Mouse (Mus musculus) spleen, adult 2 months (tissue): ENCODE measurements around the gene Atp2c2.

Source experiments
- CTCF ChIP-seq: fragments of 200-500 bp; IDR thresholded peaks from 2 replicates; pipeline ENCODE4 v1.5.1; 2011; ENCODE audit warnings: mild to moderate bottlenecking, inconsistent platforms; ENCODE audit not compliant: insufficient read depth, insufficient read length, insufficient replicate concordance; ENCODE audit errors: extremely low read depth
- POLR2A ChIP-seq: fragments of 200-500 bp; IDR thresholded peaks from 2 replicates; pipeline ENCODE4 v1.6.1; 2011; ENCODE audit warnings: low read depth, low read length, inconsistent platforms

DNA sequence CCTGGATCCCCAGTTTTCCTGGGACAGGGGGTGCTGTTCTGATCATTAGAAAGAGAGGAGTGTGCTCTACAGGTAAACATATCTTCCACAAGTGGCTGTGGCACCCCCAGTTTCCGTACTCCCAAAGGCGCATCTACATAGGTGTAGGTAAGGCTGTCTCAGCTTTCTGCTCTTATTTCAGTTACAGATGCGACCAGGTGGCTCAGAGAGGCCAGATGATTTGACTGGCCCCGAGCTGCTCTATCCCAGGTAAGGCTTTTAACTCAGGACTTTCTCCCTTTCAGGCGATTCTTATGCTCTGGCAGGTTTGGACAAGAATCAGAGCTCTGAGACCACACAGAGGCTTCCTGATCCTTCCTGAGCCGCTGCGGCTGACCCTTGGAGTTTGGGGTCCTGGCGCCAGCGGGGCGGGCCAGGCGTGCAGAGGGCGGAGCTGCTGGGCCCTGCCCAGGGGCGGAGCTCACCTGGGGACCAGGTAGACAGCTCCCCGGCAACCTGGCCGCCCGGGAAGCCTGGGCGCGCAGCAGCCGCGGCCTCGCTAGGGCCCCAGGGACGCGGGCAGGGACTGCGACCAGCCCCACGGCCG lies at the start of gene Atp2c2:
- no peak for TF ChIP-seq CTCF
- TF ChIP-seq POLR2A: no peak
